Comparison of ENCODE assay signal across 11 mouse cellular contexts in genomic region chr4:153082166-153082565, GRCm38 (mm10).
DNase-seq lines count a peak whose midpoint lies in the region; ATAC-seq and TF ChIP-seq lines count a peak whose summit lies in the region.
"Had no signal": no experiment of that assay in that cellular context is flagged by ENCODE, and none has a peak within 500 bp of the region (broad histone marks: within the 10 kb centered on the region; RNA-seq: fewer than 3 reads in every experiment).

No protein-coding gene starts in this region.

- DNase-seq in heart, adult 11 months = no peak
- peak; percentile 34 for DNase-seq in lung, embryonic 14.5 days
- no peak for DNase-seq in lung, adult 2 months
- peak; percentile 31 for DNase-seq in embryo, embryonic 10.5 days (ENCODE audit: low spot score)
- DNase-seq in urinary bladder, postnatal 10 days (ENCODE audit: low spot score) = no peak
- no peak for DNase-seq in layer of hippocampus, adult 9-10 months (ENCODE audit: low spot score)
- DNase-seq: cerebellum, adult 9-11 months; gastrocnemius, postnatal 25 days had no signal

- no peak for ATAC-seq in heart, embryonic 12.5 days (ENCODE audit: insufficient number of reproducible peaks, low FRiP score)
- ATAC-seq in lung, embryonic 14.5 days (ENCODE audit: insufficient read depth) = peak; percentile 81
- ATAC-seq in midbrain, embryonic 16.5 days = peak; percentile 62

- no peak overlapping the region for H3K9ac ChIP-seq in heart, embryonic 12.5 days
- no peak overlapping the region for H3K9ac ChIP-seq in lung, embryonic 14.5 days
- H3K9ac ChIP-seq in midbrain, embryonic 16.5 days (ENCODE audit: low read depth, low read length) = no peak overlapping the region
- H3K9ac ChIP-seq: hindbrain, embryonic 15.5 days had no signal

- no peak overlapping the region for H3K4me3 ChIP-seq in heart, embryonic 12.5 days
- no peak overlapping the region for H3K4me3 ChIP-seq in lung, embryonic 14.5 days (ENCODE audit: low read depth, low read length)
- H3K4me3 ChIP-seq in lung, adult 2 months (replicated peaks; ENCODE audit: extremely low read depth, low read depth, low read length) = no peak overlapping the region
- no peak overlapping the region for H3K4me3 ChIP-seq in midbrain, embryonic 16.5 days (ENCODE audit: low read depth, low read length)
- H3K4me3 ChIP-seq: hindbrain, embryonic 15.5 days had no signal

- 21% methylated on average over 14 of the region's 14 CpGs for WGBS in heart, embryonic 12.5 days
- WGBS in lung, embryonic 14.5 days = 19% methylated on average over 14 of the region's 14 CpGs
- WGBS in lung, adult 2 months = 20% methylated on average over 14 of the region's 14 CpGs
- 35% methylated on average over 14 of the region's 14 CpGs for WGBS in midbrain, embryonic 16.5 days

- TF ChIP-seq POLR2A in lung, adult 2 months (IDR thresholded peaks at IDR 0.05; ENCODE audit: borderline replicate concordance, extremely low read depth, low read depth, low read length) = no peak

- H3K4me1 ChIP-seq in heart, embryonic 12.5 days (replicated peaks) = no peaks in the 10 kb centered on the region
- no peaks in the 10 kb centered on the region for H3K4me1 ChIP-seq in lung, embryonic 14.5 days (ENCODE audit: insufficient read depth)
- no peaks in the 10 kb centered on the region for H3K4me1 ChIP-seq in lung, adult 2 months (ENCODE audit: control insufficient read depth, insufficient read depth, low read length)
- H3K4me1 ChIP-seq in midbrain, embryonic 16.5 days (ENCODE audit: control insufficient read depth, insufficient read depth, low read length) = no peaks in the 10 kb centered on the region
- H3K4me1 ChIP-seq: hindbrain, embryonic 15.5 days had no signal

- TF ChIP-seq CTCF in lung, embryonic 14.5 days (IDR thresholded peaks at IDR 0.05; ENCODE audit: low read depth) = no peak
- TF ChIP-seq CTCF in lung, adult 2 months (IDR thresholded peaks at IDR 0.05; ENCODE audit: insufficient read depth, low read length) = no peak

- no peaks in the 10 kb centered on the region for H3K36me3 ChIP-seq in heart, embryonic 12.5 days
- no peaks in the 10 kb centered on the region for H3K36me3 ChIP-seq in lung, embryonic 14.5 days (ENCODE audit: insufficient read depth)
- no peaks in the 10 kb centered on the region for H3K36me3 ChIP-seq in midbrain, embryonic 16.5 days (ENCODE audit: control insufficient read depth, insufficient read depth, low read length)
- H3K36me3 ChIP-seq: hindbrain, embryonic 15.5 days had no signal

- peak overlapping the region; percentile 1; the same call in 1 of the 2 replicates for H3K4me2 ChIP-seq in heart, embryonic 12.5 days
- no peak overlapping the region for H3K4me2 ChIP-seq in lung, embryonic 14.5 days
- peak overlapping the region; percentile 21 for H3K4me2 ChIP-seq in midbrain, embryonic 16.5 days (ENCODE audit: low read length)
- H3K4me2 ChIP-seq: hindbrain, embryonic 15.5 days had no signal

- 0 out of 2 replicates have a peak, but pooled peaks cover 10% of the 10 kb centered on the region for H3K27me3 ChIP-seq in heart, embryonic 12.5 days (replicated peaks)
- no peaks in the 10 kb centered on the region for H3K27me3 ChIP-seq in lung, embryonic 14.5 days (ENCODE audit: insufficient read depth, low read length)
- H3K27me3 ChIP-seq in midbrain, embryonic 16.5 days (ENCODE audit: control insufficient read depth, insufficient read depth, low read depth, low read length) = no peaks in the 10 kb centered on the region
- H3K27me3 ChIP-seq: hindbrain, embryonic 15.5 days had no signal

- H3K9me3 ChIP-seq in heart, embryonic 12.5 days (replicated peaks) = peaks cover 10% of the 10 kb centered on the region
- H3K9me3 ChIP-seq in lung, embryonic 14.5 days (ENCODE audit: low read depth, low read length) = no peaks in the 10 kb centered on the region
- H3K9me3 ChIP-seq in midbrain, embryonic 16.5 days (replicated peaks; ENCODE audit: control insufficient read depth, low read length, poor library complexity, severe bottlenecking) = no peaks in the 10 kb centered on the region
- H3K9me3 ChIP-seq: hindbrain, embryonic 15.5 days had no signal

- H3K27ac ChIP-seq in heart, embryonic 12.5 days (ENCODE audit: poor library complexity, severe bottlenecking) = no peak overlapping the region
- no peak overlapping the region for H3K27ac ChIP-seq in lung, embryonic 14.5 days (ENCODE audit: low read depth)
- no peak overlapping the region for H3K27ac ChIP-seq in midbrain, embryonic 16.5 days (ENCODE audit: low read length)
- H3K27ac ChIP-seq: hindbrain, embryonic 15.5 days had no signal

Comparison
In these comparisons a context has a peak if more than half of its experiments do, and no peak if none do; other contexts are left out.
1. DNase-seq: peak in lung, embryonic 14.5 days (single experiment) and embryo, embryonic 10.5 days (single experiment); none in heart, adult 11 months (single experiment), lung, adult 2 months (single experiment), urinary bladder, postnatal 10 days (single experiment) and layer of hippocampus, adult 9-10 months (single experiment).